Mouse (Mus musculus) frontal cortex, adult 2 months (tissue): ENCODE results near the gene 1810037I17Rik. TPM values are rescaled to one million over a fixed set of nuclear protein-coding genes. Genes with fewer than 3 reads are reported as not detected.
"Not testable (repeated sequence)": the region's sequence is repeated elsewhere in the genome, so short reads cannot be mapped to it uniquely, and the experiment has no call there.

ENCODE experiments used
- DNase-seq, 2 experiments: peaks; one replicate each; pipeline ENCODE4 v3.0.0; 2022; ENCODE audit warnings: low spot score in 1 of 2; ENCODE audit errors: extremely low spot score in 1 of 2
- polyA plus RNA-seq: library from polyadenylated mRNA; depleted of rRNA; stranded (reverse); fragments of >200 nt; gene quantifications from 2 replicates; pipeline ENCODE4 v1.2.3, GENCODE M21; 2012; rRNA removed

The 1810037I17Rik gene
- polyA plus RNA-seq, 1 experiment, result 63.1 TPM

DNA sequence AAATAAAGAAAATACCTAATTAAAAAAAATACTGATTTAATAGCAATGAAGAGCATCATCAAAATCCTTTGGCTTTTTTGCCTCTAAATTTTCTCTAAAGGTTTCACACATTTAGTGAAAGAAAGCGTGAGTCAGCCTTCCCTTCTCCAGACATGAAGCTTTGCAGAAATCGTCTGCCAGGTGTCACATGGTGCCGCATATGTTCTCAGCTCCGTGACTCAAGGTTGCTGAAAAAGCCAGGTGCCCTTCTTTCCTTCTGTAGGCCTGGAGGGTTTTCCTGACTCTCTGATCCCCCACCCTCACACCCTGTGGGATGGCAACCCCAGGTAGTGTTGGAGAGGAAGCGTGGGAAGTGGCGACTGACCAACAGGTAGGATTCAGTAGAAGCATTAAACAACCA lies 5.7 kb downstream of the 1810037I17Rik start:
- DNase-seq, result peak; percentile 49 to 77

DNA sequence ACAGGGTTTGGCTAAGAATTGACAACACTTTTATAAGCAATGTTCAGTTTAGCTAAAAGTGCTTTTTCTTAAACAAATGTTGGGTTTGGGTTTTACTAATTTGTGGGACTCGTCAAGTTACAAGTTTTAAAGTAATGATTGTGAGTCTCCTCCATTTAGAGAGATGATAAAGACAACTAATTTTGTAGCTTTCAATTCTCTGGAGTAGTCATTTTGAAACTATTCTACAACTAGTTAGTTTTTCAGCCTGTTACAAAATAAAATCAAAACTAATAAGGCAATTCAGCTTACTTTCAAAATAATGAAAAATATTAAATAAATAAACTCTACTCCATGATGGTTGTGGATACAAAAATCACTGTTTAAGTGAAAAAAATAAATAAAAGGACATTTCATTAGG lies 8.5 kb downstream of the 1810037I17Rik start:
- no peak for DNase-seq

DNA sequence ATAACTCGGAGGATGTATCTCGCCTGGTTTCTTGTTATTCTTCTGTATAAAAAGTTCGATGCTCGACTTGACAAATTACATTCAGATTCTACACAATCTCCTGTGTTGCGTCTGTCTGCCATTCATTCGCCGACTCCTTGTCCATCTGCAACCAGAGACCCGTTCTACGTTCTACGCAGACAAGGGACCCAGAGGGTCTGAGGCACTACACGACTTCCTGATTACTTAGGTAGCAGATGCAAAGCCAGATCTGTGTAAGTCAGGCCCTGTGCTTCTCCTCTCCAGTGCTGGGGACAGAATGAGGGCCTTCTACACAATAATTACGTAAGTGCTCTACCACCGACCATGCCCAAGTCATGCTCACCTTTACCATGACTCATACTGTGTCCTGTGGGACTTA lies 13.2 kb downstream of the 1810037I17Rik start:
- DNase-seq, result not testable (repeated sequence)

DNA sequence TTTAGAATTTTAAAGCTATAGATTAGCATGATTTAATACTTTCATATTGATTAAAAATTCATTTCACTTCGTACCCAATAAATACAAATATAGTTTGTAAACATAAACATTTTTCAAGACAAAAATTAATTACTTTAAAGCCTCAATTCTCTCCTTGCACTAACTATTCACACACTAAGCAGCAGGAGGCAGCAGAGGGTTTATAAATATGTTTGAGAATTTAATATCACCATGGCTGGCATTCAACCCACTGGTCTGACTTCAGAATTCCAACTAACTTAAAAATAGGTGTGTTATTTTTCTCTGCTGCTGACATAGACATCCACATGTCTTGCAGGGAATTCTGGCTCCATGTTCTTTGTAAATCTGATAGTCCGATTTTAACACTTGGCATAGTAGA lies 15.2 kb downstream of the 1810037I17Rik start:
- DNase-seq, result peak in 1 of 2 experiments; percentile 69

DNA sequence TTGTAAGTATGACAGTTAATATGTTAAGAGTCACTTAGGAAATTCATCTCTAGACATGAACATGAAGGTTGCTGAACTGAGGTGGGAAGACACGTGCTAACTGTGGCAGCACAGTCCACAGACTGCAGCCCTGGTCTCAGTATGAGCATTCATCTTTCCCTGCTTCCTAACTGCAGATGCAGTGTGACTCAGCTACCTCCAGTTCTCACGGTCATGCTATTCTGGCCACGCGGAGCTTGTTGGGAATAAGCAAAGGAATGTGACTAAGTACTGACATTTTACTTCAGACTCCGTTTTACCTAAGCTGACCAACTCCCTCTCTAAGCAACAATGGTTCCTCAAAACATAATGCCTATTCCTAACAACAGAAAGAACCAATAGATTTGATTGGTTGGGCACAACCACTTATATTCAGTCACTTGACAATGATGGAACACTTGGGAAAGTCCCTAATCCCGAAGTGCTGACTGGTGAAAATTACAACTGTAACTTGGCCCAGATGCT lies 19.4 kb downstream of the 1810037I17Rik start:
- no peak for DNase-seq

DNA sequence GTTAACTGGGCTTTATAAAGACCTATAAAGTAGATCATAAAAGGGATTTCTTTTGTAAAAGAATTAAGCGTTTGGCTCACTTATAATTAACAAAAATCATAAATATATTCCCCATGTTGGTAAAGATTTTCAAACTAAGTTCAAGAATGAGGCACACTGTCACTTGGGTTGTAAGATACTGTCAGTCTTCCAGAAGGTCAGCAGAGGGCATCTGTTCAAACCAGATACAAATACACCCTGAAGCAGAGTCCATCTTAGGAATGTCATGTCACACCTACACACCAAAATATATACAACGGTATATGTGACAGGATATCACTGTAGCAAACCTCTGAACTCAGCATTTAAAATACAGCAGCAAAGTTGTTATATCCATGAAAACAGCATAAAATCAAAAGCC lies 26.1 kb downstream of the 1810037I17Rik start:
- no peak for DNase-seq

DNA sequence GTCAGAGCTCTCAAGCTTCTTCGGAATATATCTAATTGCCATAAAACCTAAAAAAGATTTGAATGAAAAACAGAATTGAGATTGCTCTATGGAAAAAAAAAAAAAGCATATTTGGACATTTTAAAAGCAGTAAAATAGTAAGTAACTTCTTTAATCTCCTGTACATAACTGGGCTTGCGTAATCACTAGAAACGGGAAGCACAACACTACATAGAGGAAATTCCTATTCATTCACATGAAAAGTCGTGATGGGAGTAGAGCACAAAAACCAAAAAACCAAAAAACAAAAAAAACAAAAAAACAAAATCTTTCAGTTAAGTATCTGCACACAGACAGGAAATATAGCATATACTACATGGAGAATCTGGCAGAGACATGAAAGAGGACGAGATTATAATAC lies 40.3 kb downstream of the 1810037I17Rik start:
- DNase-seq, result no peak

DNA sequence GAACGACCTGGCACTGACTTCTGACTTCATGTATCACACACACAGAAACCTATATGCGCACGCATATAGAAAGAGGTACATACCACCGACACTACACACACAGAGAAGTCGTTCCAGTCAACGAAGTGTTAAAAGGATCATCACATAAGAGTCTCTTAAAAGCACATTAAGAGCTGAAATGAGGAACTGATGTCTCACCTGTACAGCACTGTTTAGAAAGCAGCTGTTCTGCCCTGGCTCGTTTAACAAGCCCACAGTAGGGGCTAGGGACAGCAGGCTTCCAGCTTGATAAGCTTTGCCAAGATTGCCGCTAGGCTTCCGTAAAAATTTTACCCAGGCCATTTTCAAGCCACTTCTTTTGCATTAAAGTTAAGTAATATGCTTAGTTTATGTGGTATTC lies 44.4 kb downstream of the 1810037I17Rik start:
- no peak for DNase-seq

DNA sequence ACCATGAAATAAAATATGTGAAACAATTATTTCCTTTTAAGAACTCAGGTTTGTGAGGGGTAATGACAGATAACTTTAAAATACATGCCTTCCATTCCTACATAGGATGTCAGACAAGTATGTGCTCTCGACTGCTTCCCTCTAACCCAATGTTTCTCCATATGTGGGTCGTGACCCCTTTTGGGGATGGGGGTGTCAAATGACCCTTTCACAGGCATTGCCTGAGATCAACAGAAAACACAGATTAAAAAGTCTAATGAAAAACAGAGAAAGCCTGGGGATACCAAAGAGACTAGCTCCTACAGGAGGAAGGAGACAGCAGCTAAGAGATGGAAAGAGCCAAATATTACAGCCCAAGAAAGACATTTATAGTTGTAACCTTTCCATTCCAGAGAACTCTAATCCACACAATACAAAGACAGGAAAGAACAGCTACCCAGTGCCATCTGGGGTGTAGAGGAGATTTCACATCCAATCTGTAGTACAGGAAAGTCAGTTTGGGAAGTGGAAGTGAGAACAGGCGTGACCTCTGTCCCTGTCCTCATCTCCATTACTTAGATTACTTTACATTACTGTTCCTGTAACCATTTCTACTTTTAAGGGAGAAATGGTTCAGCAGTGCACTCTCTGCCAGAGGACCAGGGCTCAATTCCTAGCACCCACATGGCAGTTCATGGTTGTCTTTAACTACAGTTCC lies 48.3 kb downstream of the 1810037I17Rik start:
- no peak for DNase-seq

DNA sequence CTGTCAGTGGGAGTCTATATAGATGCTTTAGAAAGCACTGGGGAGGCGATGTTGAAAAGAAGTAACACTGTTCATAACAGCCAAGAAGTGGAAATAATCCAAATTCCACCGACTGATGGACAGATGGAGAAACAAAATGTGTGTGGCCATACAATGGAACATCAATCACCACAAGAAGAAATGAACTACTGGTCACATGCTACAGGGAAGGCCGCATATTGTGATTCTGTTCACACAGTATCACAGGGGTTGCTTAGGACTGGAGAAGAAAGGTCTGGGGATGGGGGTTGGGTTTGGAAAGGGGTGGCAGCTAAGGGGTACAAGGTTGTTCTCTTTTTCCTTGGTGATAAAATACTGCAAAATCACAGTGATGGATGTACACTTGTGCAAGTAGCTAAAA lies 50.8 kb downstream of the 1810037I17Rik start:
- DNase-seq, result peak in 1 of 2 experiments; percentile 27

DNA sequence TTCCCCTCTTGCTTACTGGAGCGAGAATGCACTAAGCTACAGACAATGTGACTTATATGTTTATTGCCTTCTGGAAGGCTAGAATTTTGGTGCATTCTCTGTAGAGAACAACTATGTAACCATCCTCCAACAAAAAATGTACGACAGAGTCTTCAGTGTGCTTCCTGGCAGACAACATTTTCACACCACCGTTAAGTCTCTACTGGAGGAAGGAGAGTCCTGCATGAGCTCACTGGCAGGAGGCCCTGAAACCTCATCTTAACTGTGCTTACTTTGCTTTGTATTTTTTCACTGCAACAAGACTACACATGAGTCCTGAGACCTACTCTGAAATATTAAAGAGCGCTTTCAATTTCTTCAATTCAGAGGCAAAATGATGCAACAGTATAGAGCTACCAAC lies 51.4 kb downstream of the 1810037I17Rik start:
- DNase-seq, result peak in 1 of 2 experiments; percentile 48

Other genes starting within 250 kb of the 1810037I17Rik start
- gene Pde5a, start 195.3 kb upstream of the 1810037I17Rik start, polyA plus RNA-seq, result 6.8 and 7.1 TPM in 2 replicates
- not detected in 2 replicates for gene Fabp2, start 29.1 kb upstream of the 1810037I17Rik start, polyA plus RNA-seq
- gene Gm10959, start 4.8 kb upstream of the 1810037I17Rik start, polyA plus RNA-seq, result not detected in 2 replicates
- 11.4 and 13.8 TPM in 2 replicates for gene Usp53, start 60.3 kb downstream of the 1810037I17Rik start, polyA plus RNA-seq
- gene Myoz2, start 110.8 kb downstream of the 1810037I17Rik start, polyA plus RNA-seq, result 0.12 and 0.19 TPM in 2 replicates